Mouse (Mus musculus) heart, adult 2 months (tissue): ENCODE results near the gene Hoxd8. TPM values are rescaled to one million over a fixed set of nuclear protein-coding genes. Genes with fewer than 3 reads are reported as not detected.
A peak's percentile ranks its signal among the peaks of the same experiment; 100 is the strongest.

Experiments
- DNase-seq, 2 experiments: peaks; one replicate each; pipeline ENCODE4 v3.0.0; 2021
- H3K27ac ChIP-seq: fragments of 200-600 bp; 2 replicates; pipeline ENCODE4 v1.8.1; 2022
- H3K27me3 ChIP-seq: fragments of 200-500 bp; 2 replicates; pipeline ENCODE4 v1.6.1; 2012; ENCODE audit warnings: mild to moderate bottlenecking, low read length, inconsistent platforms, mixed read lengths; ENCODE audit not compliant: control insufficient read depth, insufficient read depth
- H3K36me3 ChIP-seq: fragments of 200-500 bp; 2 replicates; pipeline ENCODE4 v1.6.1; 2012; ENCODE audit warnings: low read length, inconsistent platforms; ENCODE audit not compliant: control insufficient read depth, insufficient read depth
- H3K4me1 ChIP-seq: fragments of 200-500 bp; 2 replicates; pipeline ENCODE4 v1.6.1; 2011; ENCODE audit warnings: low read length; ENCODE audit not compliant: control insufficient read depth, insufficient read depth
- H3K4me3 ChIP-seq: fragments of 200-600 bp; 2 replicates; pipeline ENCODE4 v1.8.1; 2022
- H3K79me2 ChIP-seq: fragments of 200-500 bp; replicated peaks from 2 replicates; pipeline ENCODE4 v1.6.1; 2012; ENCODE audit warnings: mild to moderate bottlenecking, inconsistent platforms, low read length, moderate library complexity, mixed read lengths; ENCODE audit not compliant: control insufficient read depth, insufficient read depth
- H3K9ac ChIP-seq: fragments of 200-500 bp; 2 replicates; pipeline ENCODE4 v1.6.1; 2012; ENCODE audit warnings: low read depth, mild to moderate bottlenecking, control low read depth, inconsistent platforms, low read length, mixed read lengths
- CTCF ChIP-seq: fragments of 200-600 bp; IDR thresholded peaks from 2 replicates; pipeline ENCODE4 v1.8.1; 2022; ENCODE audit warnings: antibody characterized with exemption, mild to moderate bottlenecking, moderate library complexity
- EP300 ChIP-seq: fragments of 200-500 bp; IDR thresholded peaks from 2 replicates; pipeline ENCODE4 v1.6.1; 2011; ENCODE audit warnings: low read depth, low read length, control low read depth; ENCODE audit not compliant: insufficient read depth
- POLR2A ChIP-seq: fragments of 200-500 bp; IDR thresholded peaks from 2 replicates; pipeline ENCODE4 v1.6.1; 2011; ENCODE audit warnings: mild to moderate bottlenecking, low read depth, low read length, control low read depth; ENCODE audit not compliant: insufficient read depth
- WGBS: fragments of 180-500 bp; shearing (Covaris S2); methylation state at CpG from one replicate; pipeline ENCODE4 v1.1.7; 2018; 5-methylcytosine and 5-hydroxymethylcytosine counted together
- intact Hi-C: fragments of 180-260 bp; cut with DNase I; formaldehyde crosslinking; loops from one replicate; pipeline ENCODE4 v1.15.1; 2025
- polyA plus RNA-seq: library from polyadenylated mRNA; depleted of rRNA; stranded (reverse); fragments of >200 nt; gene quantifications from 2 replicates; pipeline ENCODE4 v1.2.3, GENCODE M21; 2012
- total RNA-seq, 2 experiments: library from RNA; stranded (reverse); gene quantifications; 2 replicates each; pipeline ENCODE4 v1.2.3; 2021

Gene Hoxd8
- total and polyA plus RNA-seq, 3 experiments, result 0.59 to 1.0 (median 0.61) TPM

GRCm38 (mm10) chr2:74657251-74658023 is 47.0 kb upstream of the Hoxd8 start:
- Histone ChIP-seq H3K27me3 (peaks cover 45% of the 10 kb centered on the region), H3K9ac (no peak overlapping the region), H3K4me3 (no peak overlapping the region), H3K4me1 (no peaks in the 10 kb centered on the region), H3K27ac (no peak overlapping the region), H3K36me3 (no peaks in the 10 kb centered on the region), H3K79me2 (no peaks in the 10 kb centered on the region)
- WGBS, result 6% methylated on average over 62 of the region's 62 CpGs
- peak; percentile 18 to 50 for DNase-seq
- TF ChIP-seq EP300 (no peak), CTCF (no peak), POLR2A (no peak)
- intact Hi-C loops, result loop anchor here (5.0 kb wide), 1 partner anchor 80 kb away; the partner anchor contains the start of gene Lnpk

- Histone ChIP-seq H3K4me3 (no peak overlapping the region), H3K27me3 (peaks cover 46% of the 10 kb centered on the region), H3K36me3 (no peaks in the 10 kb centered on the region), H3K27ac (no peak overlapping the region), H3K9ac (no peak overlapping the region), H3K4me1 (no peaks in the 10 kb centered on the region), H3K79me2 (no peaks in the 10 kb centered on the region)
- intact Hi-C loops, result loop anchor here (5.0 kb wide), 1 partner anchor 81 kb away; the partner anchor contains the start of gene Lnpk
- WGBS, result 5% methylated on average over 15 of the region's 15 CpGs
- TF ChIP-seq POLR2A (no peak), CTCF (no peak), EP300 (no peak)
- no peak for DNase-seq
Measured at GRCm38 (mm10) chr2:74658024-74658666, 46.3 kb upstream of the Hoxd8 start.

GRCm38 (mm10) chr2:74658667-74659371 is 45.6 kb upstream of the Hoxd8 start:
- Histone ChIP-seq H3K4me1 (no peaks in the 10 kb centered on the region), H3K27me3 (peaks cover 48% of the 10 kb centered on the region), H3K79me2 (no peaks in the 10 kb centered on the region), H3K27ac (no peak overlapping the region), H3K36me3 (no peaks in the 10 kb centered on the region), H3K9ac (no peak overlapping the region), H3K4me3 (no peak overlapping the region)
- intact Hi-C loops, result loop anchor here (5.0 kb wide), 1 partner anchor 82 kb away; the partner anchor contains the start of gene Lnpk
- 5% methylated on average over 47 of the region's 47 CpGs for WGBS
- no peak for DNase-seq
- no peak for TF ChIP-seq POLR2A
- TF ChIP-seq EP300, result no peak
- TF ChIP-seq CTCF, result no peak

GRCm38 (mm10) chr2:74659507-74660005 is 44.9 kb upstream of the Hoxd8 start, which contains the start of gene Evx2:
Evx2 (minus strand) TSS chr2:74659557.
- 7% methylated on average over 28 of the region's 28 CpGs for WGBS
- Histone ChIP-seq H3K4me1 (no peaks in the 10 kb centered on the region), H3K27me3 (peaks cover 46% of the 10 kb centered on the region), H3K27ac (no peak within 1 kb of the TSS), H3K36me3 (no peaks in the 10 kb centered on the region), H3K79me2 (no peaks in the 10 kb centered on the region), H3K9ac (no peak within 1 kb of the TSS), H3K4me3 (no peak within 1 kb of the TSS)
- TF ChIP-seq CTCF, result no peak
- no peak for TF ChIP-seq EP300
- TF ChIP-seq POLR2A, result no peak
- intact Hi-C loops, result loop anchor here (5.0 kb wide), 1 partner anchor 82 kb away; the partner anchor contains the start of gene Lnpk
- no peak for DNase-seq

GRCm38 (mm10) chr2:74660421-74661375 is 43.7 kb upstream of the Hoxd8 start:
- no peak overlapping the region for H3K4me3 ChIP-seq
- no peaks in the 10 kb centered on the region for H3K36me3 ChIP-seq
- H3K27me3 ChIP-seq, result peaks cover 38% of the 10 kb centered on the region
- TF ChIP-seq EP300 (no peak), CTCF (no peak)
- no peaks in the 10 kb centered on the region for H3K4me1 ChIP-seq
- H3K79me2 ChIP-seq, result no peaks in the 10 kb centered on the region
- no peak for DNase-seq
- H3K27ac ChIP-seq, result no peak overlapping the region
- 6% methylated on average over 30 of the region's 30 CpGs for WGBS
- H3K9ac ChIP-seq, result no peak overlapping the region
- intact Hi-C loops, result no loop called here
